Mouse (Mus musculus) cortical plate, adult 2 months (tissue): ENCODE data around the gene Snx21.

Experiments
- CTCF ChIP-seq: fragments of 200-500 bp; IDR thresholded peaks from 2 replicates; pipeline ENCODE4 v1.5.1; 2011; ENCODE audit warnings: mild to moderate bottlenecking, control low read depth, low read length; ENCODE audit not compliant: insufficient read depth; ENCODE audit errors: extremely low read depth
- POLR2A ChIP-seq: fragments of 200-500 bp; IDR thresholded peaks from 2 replicates; pipeline ENCODE4 v1.6.1; 2011; ENCODE audit warnings: mild to moderate bottlenecking, low read length, control low read depth; ENCODE audit not compliant: insufficient read depth; ENCODE audit errors: extremely low read depth

GRCm38 (mm10) chr2:164834531-164834930 lies 48.9 kb downstream of the Snx21 start:
- TF ChIP-seq CTCF: 0 out of 2 replicates have a peak, but pooled peaks have one; percentile 1
- 0 out of 2 replicates have a peak, but pooled peaks have one; percentile 15 for TF ChIP-seq POLR2A
